Mouse (Mus musculus) monocyte, adult 2 months (primary cell): ENCODE data around the gene Aph1a.
"Not testable (repeated sequence)": the region's sequence is repeated elsewhere in the genome, so short reads cannot be mapped to it uniquely, and the experiment has no call there.

Experiments
- DNase-seq, 2 experiments: peaks; one replicate each; pipeline ENCODE4 v3.0.0; 2022; ENCODE audit warnings: low spot score in 2 of 2, low read depth in 1 of 2

The Aph1a gene

GRCm38 (mm10) chr3:95914706-95915105 is 20.9 kb downstream of the Aph1a start:
- no peak for DNase-seq

GRCm38 (mm10) chr3:95916760-95917159 is 23.0 kb downstream of the Aph1a start:
- no peak for DNase-seq

- not testable (repeated sequence) for DNase-seq
Measured at GRCm38 (mm10) chr3:95920532-95920931, 26.8 kb downstream of the Aph1a start.

DNA sequence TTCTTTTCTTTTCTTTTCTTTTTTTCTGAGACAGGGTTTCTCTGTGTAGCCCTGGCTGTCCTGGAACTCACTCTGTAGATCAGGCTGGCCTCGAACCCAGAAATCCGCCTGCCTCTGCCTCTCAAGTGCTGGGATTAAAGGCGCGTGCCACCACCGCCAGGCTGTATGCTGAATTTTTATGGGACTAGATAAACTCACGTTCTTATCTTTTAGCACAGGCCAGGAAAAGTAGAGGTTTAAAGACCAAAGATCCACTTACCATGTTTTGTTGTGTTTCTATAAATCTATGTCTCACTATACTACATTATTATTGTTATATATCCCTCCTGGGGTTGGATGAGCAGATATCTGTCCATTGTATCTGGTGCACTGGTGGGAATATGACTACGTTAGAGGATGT is 29.7 kb downstream of the Aph1a start:
- DNase-seq, result not testable (repeated sequence)

GRCm38 (mm10) chr3:95924185-95924584 is 30.4 kb downstream of the Aph1a start:
- DNase-seq, result no peak

- DNase-seq, result no peak
Measured at GRCm38 (mm10) chr3:95925087-95925486, 31.3 kb downstream of the Aph1a start.

DNA sequence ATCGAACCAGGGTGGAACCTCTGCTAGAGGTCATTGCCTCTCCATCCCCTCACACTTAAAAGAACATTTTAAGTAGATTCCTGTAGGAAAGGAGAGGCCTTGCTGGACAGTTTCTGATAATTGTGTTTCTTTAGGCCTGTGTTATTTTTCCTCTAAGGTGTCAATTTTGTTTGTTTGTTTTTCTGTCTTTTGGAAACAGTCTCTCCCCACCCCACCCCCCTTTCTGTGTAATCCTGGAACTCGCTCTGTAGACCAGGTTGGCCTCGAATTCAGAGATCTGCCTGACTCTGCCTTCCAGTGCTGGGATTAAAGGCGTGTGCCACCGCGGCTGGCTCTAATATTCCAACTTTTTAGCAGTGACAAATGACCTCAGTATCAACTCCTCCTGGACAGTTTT is 34.5 kb downstream of the Aph1a start:
- DNase-seq, result no peak

- peak; percentile 95 to 96 for DNase-seq
Measured at GRCm38 (mm10) chr3:95928658-95929503, 35.1 kb downstream of the Aph1a start, which contains the start of gene Anp32e. Gene Anp32e (plus strand): TSS chr3:95929246.

DNA sequence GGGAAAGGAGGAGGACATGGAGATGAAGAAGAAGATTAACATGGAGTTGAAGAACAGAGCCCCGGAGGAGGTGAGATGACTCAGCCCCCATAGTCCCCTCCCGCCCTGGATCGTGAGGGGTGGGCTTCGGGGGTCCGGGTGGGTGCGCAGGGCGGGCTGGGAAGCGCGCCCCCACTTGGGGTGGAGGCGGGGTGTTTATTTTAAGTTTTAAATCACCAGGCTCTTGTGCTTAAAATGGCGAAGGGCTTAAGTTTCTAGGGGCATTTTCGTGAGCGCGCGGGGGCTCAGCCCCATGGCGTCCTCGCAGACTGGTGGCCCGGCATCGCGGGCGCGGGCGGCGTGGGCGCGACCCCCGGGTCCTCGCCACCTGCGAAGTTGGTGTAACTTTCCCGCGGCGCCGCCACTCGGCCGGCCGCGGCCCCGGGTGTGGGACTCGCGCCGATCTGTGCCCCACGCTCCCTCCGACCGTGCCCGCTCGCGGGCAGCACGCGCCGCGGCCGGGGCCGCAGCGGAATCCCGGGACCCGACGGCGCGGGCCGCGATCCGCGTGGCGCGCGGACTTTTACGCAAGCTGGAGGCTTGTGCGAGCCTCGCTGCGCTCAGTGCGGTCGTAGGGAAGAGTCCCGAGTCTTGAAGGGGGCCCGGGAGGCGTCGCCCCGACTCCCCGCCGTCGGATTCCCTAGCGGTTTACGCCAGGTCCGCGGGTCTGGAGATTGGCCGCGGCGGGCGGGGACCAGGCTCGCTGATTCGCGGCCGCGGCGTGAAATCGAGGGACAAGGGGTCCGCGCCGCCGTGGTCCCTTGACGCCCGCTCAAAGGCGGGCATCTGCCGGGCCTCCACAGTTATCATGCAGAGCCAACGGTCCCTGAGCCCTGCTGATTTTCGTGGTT is 36.1 kb downstream of the Aph1a start:
- DNase-seq, result peak in 1 of 2 experiments; percentile 35

DNA sequence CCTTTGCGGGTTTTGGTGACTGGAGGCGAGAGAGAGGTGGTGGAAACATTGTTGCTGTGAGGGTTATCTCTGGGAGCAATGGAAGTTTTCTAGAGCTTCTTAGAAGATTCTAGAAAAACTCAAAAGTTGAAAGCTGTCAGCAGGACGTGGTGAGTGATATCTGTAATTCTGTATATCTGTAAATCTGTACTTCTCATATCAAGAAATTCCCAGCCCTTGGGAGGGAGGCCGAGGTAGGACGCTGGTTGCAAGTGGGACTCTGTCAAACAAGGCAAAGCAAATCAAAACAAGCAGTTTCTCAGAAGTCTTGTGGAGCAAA is 36.7 kb downstream of the Aph1a start:
- no peak for DNase-seq

- no peak for DNase-seq
Measured at GRCm38 (mm10) chr3:95931471-95931870, 37.7 kb downstream of the Aph1a start.

DNA sequence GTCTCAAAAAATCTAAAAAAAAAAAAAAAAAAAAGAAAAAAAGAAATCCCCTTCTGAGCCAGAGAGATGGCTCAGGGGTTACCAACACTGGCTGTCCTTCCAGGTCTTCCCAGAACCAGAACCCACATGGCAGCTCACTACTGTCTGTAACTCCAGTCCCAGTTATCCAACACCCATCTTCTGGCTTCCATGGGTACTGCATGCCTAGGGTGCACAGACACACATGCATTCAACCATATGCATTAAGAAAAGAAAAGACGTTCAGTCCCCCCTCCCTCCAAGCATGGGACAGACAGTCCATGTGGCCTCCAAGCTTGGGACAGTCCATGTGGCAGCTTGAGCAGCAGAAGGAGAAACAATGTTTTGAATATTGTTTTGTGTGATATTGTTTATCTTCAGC is 38.4 kb downstream of the Aph1a start:
- no peak for DNase-seq

- no peak for DNase-seq
Measured at GRCm38 (mm10) chr3:95932566-95932965, 38.8 kb downstream of the Aph1a start.

- no peak for DNase-seq
Measured at GRCm38 (mm10) chr3:95933111-95933750, 39.5 kb downstream of the Aph1a start.

DNA sequence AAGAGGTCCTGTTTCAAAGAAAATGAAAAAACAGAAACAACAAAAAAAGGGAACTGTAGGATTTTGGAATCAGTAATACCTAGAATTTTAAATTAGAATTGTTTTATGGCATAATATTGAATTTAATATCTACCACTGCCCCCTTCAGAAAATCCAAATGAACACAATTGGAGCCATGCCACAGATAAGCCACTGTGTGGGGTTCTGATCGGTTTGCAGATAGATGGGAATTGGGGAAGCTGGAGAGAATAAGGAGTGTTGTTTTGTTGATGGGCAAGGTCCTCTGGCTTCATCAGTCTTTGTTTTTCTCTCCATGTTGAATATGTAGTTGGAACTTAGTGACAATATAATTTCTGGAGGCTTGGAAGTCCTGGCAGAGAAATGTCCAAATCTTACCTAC is 40.7 kb downstream of the Aph1a start:
- no peak for DNase-seq

GRCm38 (mm10) chr3:95938217-95938616 is 44.4 kb downstream of the Aph1a start:
- DNase-seq, result no peak

DNA sequence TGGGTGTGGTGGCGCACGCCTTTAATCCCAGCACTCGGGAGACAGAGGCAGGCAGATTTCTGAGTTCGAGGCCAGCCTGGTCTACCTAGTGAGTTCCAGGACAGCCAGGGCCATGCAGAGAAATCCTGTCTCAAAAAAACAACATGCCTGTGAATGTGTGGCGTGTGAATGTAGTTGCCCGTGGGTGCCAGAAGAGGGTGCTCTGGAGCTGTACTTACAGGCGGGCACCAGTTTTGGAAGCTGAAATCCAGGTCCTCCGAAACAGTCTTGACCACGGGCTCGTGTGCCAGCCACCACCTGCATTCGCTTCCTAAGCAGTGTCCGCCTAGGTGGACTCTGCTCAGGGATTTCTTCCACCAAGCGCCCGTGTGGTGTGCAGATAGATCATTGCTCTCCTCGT is 45.1 kb downstream of the Aph1a start:
- no peak for DNase-seq

DNA sequence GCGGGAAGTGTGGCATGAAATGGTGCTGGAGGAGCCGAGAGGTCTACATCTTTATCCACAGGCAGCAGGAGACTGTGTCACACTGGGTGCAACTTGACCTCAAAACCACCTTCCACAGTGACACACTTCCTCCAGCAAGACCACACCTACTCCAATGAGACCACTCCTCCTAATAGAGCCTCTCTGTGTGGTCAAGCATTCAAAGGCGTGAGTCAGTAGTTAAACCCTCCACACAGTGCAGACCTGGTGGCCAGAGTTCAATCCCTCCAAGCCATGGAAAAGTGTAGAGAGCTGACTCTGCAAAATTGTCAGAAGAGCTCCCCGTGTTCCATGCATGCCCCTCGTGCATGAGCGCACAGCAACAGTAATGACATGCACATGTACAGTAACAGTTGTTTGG is 49.0 kb downstream of the Aph1a start:
- no peak for DNase-seq

DNA sequence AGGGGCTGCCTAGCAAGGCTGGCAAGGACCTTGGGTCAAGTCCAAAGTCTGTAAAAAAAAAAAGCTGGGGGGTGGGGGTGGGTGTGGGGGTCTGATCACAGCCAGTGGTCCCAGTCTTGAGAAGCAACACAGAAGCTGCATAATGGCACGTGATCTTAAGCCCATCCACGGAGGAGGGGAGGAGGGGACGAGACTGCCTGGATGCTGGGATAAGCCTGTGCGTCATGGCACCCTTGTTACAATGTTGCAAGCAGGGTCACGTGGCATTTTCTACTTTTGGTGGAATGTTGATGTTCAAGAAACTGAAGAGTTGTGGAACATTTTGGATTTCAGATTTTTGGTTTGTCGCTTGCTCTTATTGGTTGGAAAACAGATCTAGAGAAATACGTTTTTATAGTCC is 49.5 kb downstream of the Aph1a start:
- DNase-seq, result no peak

GRCm38 (mm10) chr3:95944742-95945141 is 51.0 kb downstream of the Aph1a start:
- no peak for DNase-seq

GRCm38 (mm10) chr3:95945731-95946240 is 52.0 kb downstream of the Aph1a start:
- DNase-seq, result no peak
